Mouse (Mus musculus) neural tube, embryonic 13.5 days (tissue): ENCODE data around the gene 2410002F23Rik. TPM values are rescaled to one million over a fixed set of nuclear protein-coding genes. Genes with fewer than 3 reads are reported as not detected.
"Not testable (repeated sequence)": the region's sequence is repeated elsewhere in the genome, so short reads cannot be mapped to it uniquely, and the experiment has no call there.

ENCODE experiments used
- ATAC-seq: fragments of 200-750 bp; cut with Nextera tagmentation; 2 replicates; pipeline ENCODE4 v1.8.0; 2017; ENCODE audit warnings: low read depth, mild to moderate bottlenecking, moderate TSS enrichment, moderate library complexity
- H3K27ac ChIP-seq: fragments of 300-500 bp; sonication (generic); replicated peaks from 2 replicates; pipeline ENCODE4 v1.5.1; 2015; ENCODE audit warnings: moderate library complexity, mild to moderate bottlenecking, inconsistent platforms
- H3K27me3 ChIP-seq: fragments of 300-500 bp; sonication (generic); 2 replicates; pipeline ENCODE4 v1.6.1; 2015; ENCODE audit warnings: mild to moderate bottlenecking, inconsistent platforms
- H3K36me3 ChIP-seq: fragments of 300-500 bp; sonication (generic); 2 replicates; pipeline ENCODE4 v1.6.1; 2015; ENCODE audit warnings: mild to moderate bottlenecking, inconsistent platforms
- H3K4me1 ChIP-seq: fragments of 300-500 bp; sonication (generic); replicated peaks from 2 replicates; pipeline ENCODE4 v1.6.1; 2015; ENCODE audit warnings: inconsistent platforms
- H3K4me2 ChIP-seq: fragments of 300-500 bp; sonication (generic); 2 replicates; pipeline ENCODE4 v1.6.1; 2015; ENCODE audit warnings: inconsistent platforms, mild to moderate bottlenecking, moderate library complexity
- H3K4me3 ChIP-seq: fragments of 300-500 bp; sonication (generic); 2 replicates; pipeline ENCODE4 v1.5.1; 2015; ENCODE audit warnings: mild to moderate bottlenecking, inconsistent platforms
- H3K9ac ChIP-seq: fragments of 300-500 bp; sonication (generic); 2 replicates; pipeline ENCODE4 v1.6.1; 2015; ENCODE audit warnings: moderate library complexity, mild to moderate bottlenecking, inconsistent platforms
- H3K9me3 ChIP-seq: fragments of 300-500 bp; sonication (generic); 2 replicates; pipeline ENCODE4 v1.6.1; 2016; ENCODE audit warnings: inconsistent platforms
- whole genome bisulfite sequencing: fragments of 180-500 bp; shearing (Covaris S2); methylation state at CpG from one replicate; pipeline ENCODE4 v1.1.7; 2015; 5-methylcytosine and 5-hydroxymethylcytosine counted together
- polyA plus RNA-seq: library from polyadenylated mRNA; unstranded; fragments of >200 nt; fragmentation: Nextera tagmentation; extraction: Ambion mirVana; gene quantifications from 2 replicates; pipeline ENCODE4 v1.2.1, GENCODE M21; 2015

2410002F23Rik gene
- polyA plus RNA-seq, 1 experiment from 2014 or later, result 187 TPM

- H3K36me3 ChIP-seq, H3K9me3 ChIP-seq, ATAC-seq, H3K4me3 ChIP-seq, H3K4me2 ChIP-seq, H3K27me3 ChIP-seq, H3K27ac ChIP-seq, H3K9ac ChIP-seq, H3K4me1 ChIP-seq: not testable (repeated sequence)
- 85% methylated on average over 2 of the region's 2 CpGs for WGBS
Measured at GRCm38 (mm10) chr7:44297501-44297900, 51.0 kb downstream of the 2410002F23Rik start.

Other genes starting within 250 kb of the 2410002F23Rik start
- gene Klk1b26, start 234.6 kb upstream of the 2410002F23Rik start, polyA plus RNA-seq, result not detected in 2 replicates
- not detected in 2 replicates for gene Klk1b27, start 194.4 kb upstream of the 2410002F23Rik start, polyA plus RNA-seq
- gene Klk1b21, start 144.4 kb upstream of the 2410002F23Rik start, polyA plus RNA-seq, result not detected in 2 replicates
- not detected in 2 replicates for gene Klk1b22, start 134.0 kb upstream of the 2410002F23Rik start, polyA plus RNA-seq
- gene Klk1b16, start 110.0 kb upstream of the 2410002F23Rik start, polyA plus RNA-seq, result not detected in 2 replicates
- gene Klk1b24, start 58.5 kb upstream of the 2410002F23Rik start, polyA plus RNA-seq, result not detected in 2 replicates
- gene Klk1b3, start 48.5 kb upstream of the 2410002F23Rik start, polyA plus RNA-seq, result not detected in 2 replicates
- not detected in 2 replicates for gene Klk1b4, start 39.3 kb upstream of the 2410002F23Rik start, polyA plus RNA-seq
- gene Klk1b5, start 30.8 kb upstream of the 2410002F23Rik start, polyA plus RNA-seq, result not detected in 2 replicates
- gene Klk1, start 21.4 kb upstream of the 2410002F23Rik start, polyA plus RNA-seq, result not detected in 2 replicates
- gene Gm36864, start 10.5 kb upstream of the 2410002F23Rik start, polyA plus RNA-seq, result not detected in 2 replicates
- gene 1700028J19Rik, start within 50 bp of the 2410002F23Rik start, polyA plus RNA-seq, result 1.1 and 1.3 TPM in 2 replicates
- not detected in 2 replicates for gene Acp4, start 10.7 kb downstream of the 2410002F23Rik start, polyA plus RNA-seq
- not detected in 2 replicates for gene Gm15517, start 14.7 kb downstream of the 2410002F23Rik start, polyA plus RNA-seq
- 2.8 TPM in 2 replicates for gene Clec11a, start 60.2 kb downstream of the 2410002F23Rik start, polyA plus RNA-seq
- 26.5 and 27.7 TPM in 2 replicates for gene Shank1, start 63.5 kb downstream of the 2410002F23Rik start, polyA plus RNA-seq
- 24.9 and 28.4 TPM in 2 replicates for gene Syt3, start 137.4 kb downstream of the 2410002F23Rik start, polyA plus RNA-seq
- 1.0 and 1.5 TPM in 2 replicates for gene 1700008O03Rik, start 139.1 kb downstream of the 2410002F23Rik start, polyA plus RNA-seq
- gene Lrrc4b, start 182.3 kb downstream of the 2410002F23Rik start, polyA plus RNA-seq, result 11.3 and 13.3 TPM in 2 replicates
- gene Aspdh, start 218.7 kb downstream of the 2410002F23Rik start, polyA plus RNA-seq, result 1.6 and 2.9 TPM in 2 replicates
- 49.9 and 54.3 TPM in 2 replicates for gene Josd2, start 221.3 kb downstream of the 2410002F23Rik start, polyA plus RNA-seq
- gene Emc10, start 249.8 kb downstream of the 2410002F23Rik start, polyA plus RNA-seq, result 139 TPM in 2 replicates
- gene Fam71e1, start 249.9 kb downstream of the 2410002F23Rik start, polyA plus RNA-seq, result 23.0 and 29.8 TPM in 2 replicates